Mouse (Mus musculus) kidney, postnatal 0 days (tissue): ENCODE results near the gene Slc26a11. TPM values are rescaled to one million over a fixed set of nuclear protein-coding genes. Genes with fewer than 3 reads are reported as not detected.

ENCODE experiments used
- ATAC-seq: fragments of 200-750 bp; cut with Nextera tagmentation; replicated peaks from 2 replicates; pipeline ENCODE4 v1.8.0; 2017; ENCODE audit warnings: low read depth, moderate number of reproducible peaks, moderate TSS enrichment, moderate library complexity; ENCODE audit not compliant: low FRiP score
- DNase-seq: peaks from one replicate; pipeline ENCODE4 v3.0.0-alpha.2; 2016; ENCODE audit warnings: low spot score
- H3K27ac ChIP-seq: fragments of 300-500 bp; sonication (generic); 2 replicates; pipeline ENCODE4 v1.5.1; 2014; ENCODE audit warnings: mild to moderate bottlenecking
- H3K27me3 ChIP-seq: fragments of 300-500 bp; sonication (generic); 2 replicates; pipeline ENCODE4 v1.6.1; 2014; ENCODE audit warnings: low read length, mixed read lengths; ENCODE audit not compliant: insufficient read depth
- H3K36me3 ChIP-seq: fragments of 300-500 bp; sonication (generic); 2 replicates; pipeline ENCODE4 v1.6.1; 2014; ENCODE audit warnings: low read length, mixed read lengths; ENCODE audit not compliant: insufficient read depth
- H3K4me1 ChIP-seq: fragments of 300-500 bp; sonication (generic); replicated peaks from 2 replicates; pipeline ENCODE4 v1.6.1; 2014; ENCODE audit warnings: antibody characterized with exemption, low read length, mixed read lengths; ENCODE audit not compliant: insufficient read depth
- H3K4me2 ChIP-seq: fragments of 300-500 bp; sonication (generic); 2 replicates; pipeline ENCODE4 v1.6.1; 2014; ENCODE audit warnings: mild to moderate bottlenecking, low read length, moderate library complexity, mixed read lengths
- H3K4me3 ChIP-seq: fragments of 300-500 bp; sonication (generic); replicated peaks from 2 replicates; pipeline ENCODE4 v1.5.1; 2014; ENCODE audit warnings: low read depth, low read length
- H3K9ac ChIP-seq: fragments of 300-500 bp; sonication (generic); 2 replicates; pipeline ENCODE4 v1.6.1; 2014; ENCODE audit warnings: low read depth, low read length
- H3K9me3 ChIP-seq: fragments of 300-500 bp; sonication (generic); replicated peaks from 2 replicates; pipeline ENCODE4 v1.6.1; 2016; ENCODE audit warnings: low read length, inconsistent platforms, mixed read lengths
- CTCF ChIP-seq: IDR thresholded peaks from 2 replicates; pipeline ENCODE4 v1.5.1; 2016; ENCODE audit warnings: antibody characterized with exemption, low read depth, mild to moderate bottlenecking, moderate library complexity
- WGBS: fragments of 180-500 bp; shearing (Covaris S2); extraction: QIAGEN DNeasy Blood & Tissue Kit; methylation state at CpG from one replicate; pipeline ENCODE4 v1.1.7; 2014; 5-methylcytosine and 5-hydroxymethylcytosine counted together
- polyA plus RNA-seq: library from polyadenylated mRNA; unstranded; fragments of >200 nt; fragmentation: Nextera tagmentation; extraction: Ambion mirVana; gene quantifications from 2 replicates; pipeline ENCODE4 v1.2.1, GENCODE M21; 2015

Gene Slc26a11
- polyA plus RNA-seq, 1 experiment from 2014 or later = 8.0 TPM

DNA sequence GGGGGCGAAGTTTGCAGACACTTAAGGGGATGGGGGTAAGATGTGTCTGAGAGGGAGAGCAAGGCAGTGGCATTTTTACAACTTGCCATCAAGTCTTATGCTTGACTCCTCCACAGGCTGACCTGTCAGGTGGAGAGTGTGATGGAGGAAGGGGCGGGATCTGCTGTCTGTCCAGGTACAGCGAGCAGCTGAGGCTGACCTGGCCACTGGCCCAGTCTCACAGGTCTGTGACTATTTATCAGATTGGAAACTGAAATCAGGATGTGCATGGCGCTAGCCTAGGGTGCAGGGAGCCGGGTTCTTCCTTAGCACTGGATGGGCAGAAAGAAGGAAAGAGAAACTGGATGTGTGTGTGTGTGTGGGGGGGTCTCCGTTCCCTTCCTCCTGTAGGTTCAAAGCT, 38.9 kb downstream of the Slc26a11 start:
- Histone ChIP-seq H3K4me3 (peak overlapping the region; percentile 59), H3K36me3 (no peaks in the 10 kb centered on the region), H3K9me3 (no peaks in the 10 kb centered on the region), H3K9ac (no peak overlapping the region), H3K4me2 (peak overlapping the region; percentile 76), H3K4me1 (peaks cover 12% of the 10 kb centered on the region), H3K27ac (no peak overlapping the region), H3K27me3 (no peaks in the 10 kb centered on the region)
- 41% methylated on average over 6 of the region's 6 CpGs for WGBS
- no peak for ATAC-seq
- no peak for DNase-seq
- TF ChIP-seq CTCF = no peak

DNA sequence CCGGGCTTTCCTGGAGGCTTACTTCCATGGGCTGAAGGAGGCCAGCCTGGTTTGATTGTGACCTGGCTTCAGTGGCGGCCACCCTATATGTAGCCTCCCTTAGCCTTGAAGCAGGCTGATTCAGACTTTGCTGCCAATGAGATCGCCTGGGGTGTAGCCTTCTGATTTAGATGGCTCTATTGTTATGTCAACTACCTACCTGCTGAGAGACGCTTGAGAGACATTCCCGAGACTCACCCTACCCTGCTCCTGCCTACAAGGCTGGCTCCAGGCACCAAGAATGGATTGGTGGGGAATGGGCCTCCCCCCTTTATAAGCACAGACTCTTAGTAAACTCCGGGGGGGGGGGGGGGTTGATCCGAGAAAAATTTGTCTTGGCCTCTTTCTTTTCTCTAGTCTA, 40.0 kb downstream of the Slc26a11 start:
- no peak for ATAC-seq
- no peak overlapping the region for H3K9ac ChIP-seq
- no peak for TF ChIP-seq CTCF

DNA sequence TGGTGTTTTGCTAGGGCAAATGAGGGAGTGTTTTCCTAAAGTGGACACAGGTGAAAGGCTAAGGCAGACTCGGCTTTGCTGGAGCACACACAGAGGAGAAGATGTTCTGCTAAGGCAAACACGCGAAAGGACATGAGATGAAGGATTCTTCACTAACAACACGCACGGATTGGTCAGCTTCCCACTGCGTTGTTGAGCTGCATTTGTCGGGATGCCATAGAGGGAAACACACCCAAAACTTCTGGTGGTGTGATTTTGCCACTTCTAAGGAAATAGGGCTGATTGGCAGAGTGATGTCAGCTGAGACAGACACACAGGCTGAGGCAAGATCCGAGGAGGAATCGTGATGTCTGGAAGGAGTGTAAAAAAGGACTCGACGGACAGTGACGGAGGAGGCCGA, 40.6 kb downstream of the Slc26a11 start:
- no peak overlapping the region for H3K4me3 ChIP-seq
- no peak for TF ChIP-seq CTCF
- DNase-seq (no peak), ATAC-seq (no peak)
- H3K36me3 ChIP-seq = no peaks in the 10 kb centered on the region
- no peak overlapping the region for H3K27ac ChIP-seq
- H3K4me2 ChIP-seq = 0 out of 2 replicates have a peak overlapping the region, but pooled peaks have one; percentile 76
- no peak overlapping the region for H3K9ac ChIP-seq
- H3K9me3 ChIP-seq = no peaks in the 10 kb centered on the region
- no peaks in the 10 kb centered on the region for H3K27me3 ChIP-seq
- 41% methylated on average over 13 of the region's 13 CpGs for WGBS
- H3K4me1 ChIP-seq = peaks cover 12% of the 10 kb centered on the region

More for the DNA sequence above, 40.0 kb downstream of the Slc26a11 start:
- H3K4me1 ChIP-seq = peaks cover 12% of the 10 kb centered on the region
- H3K9me3 ChIP-seq = no peaks in the 10 kb centered on the region
- H3K4me2 ChIP-seq = peak overlapping the region; percentile 76
- no peak overlapping the region for H3K27ac ChIP-seq
- no peaks in the 10 kb centered on the region for H3K27me3 ChIP-seq
- no peaks in the 10 kb centered on the region for H3K36me3 ChIP-seq
- DNase-seq = no peak
- 32% methylated on average over 7 of the region's 7 CpGs for WGBS
- H3K4me3 ChIP-seq = no peak overlapping the region

DNA sequence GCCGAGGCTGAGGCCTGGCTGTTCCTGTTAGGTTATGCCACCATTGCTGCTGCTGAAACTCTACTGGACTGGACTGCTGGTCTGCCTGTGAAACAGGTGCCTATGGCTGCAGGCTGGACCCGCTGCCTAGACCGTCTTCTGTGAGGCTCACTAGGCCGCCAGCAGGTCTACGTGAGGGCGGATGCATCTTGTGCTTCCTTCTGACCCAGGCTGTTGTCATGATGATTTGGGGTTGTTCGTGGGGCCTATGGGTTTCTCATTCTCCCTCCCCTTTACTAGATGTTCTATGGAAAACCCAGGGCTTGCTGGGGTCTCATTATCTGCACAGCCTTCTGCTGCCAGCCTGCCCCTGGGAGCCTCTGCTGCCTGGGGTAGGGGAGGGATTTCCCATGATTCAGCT, 41.1 kb downstream of the Slc26a11 start:
- H3K9ac ChIP-seq = 0 out of 2 replicates have a peak overlapping the region, but pooled peaks have one; percentile 13
- DNase-seq (no peak), ATAC-seq (no peak)
- H3K36me3 ChIP-seq = no peaks in the 10 kb centered on the region
- no peaks in the 10 kb centered on the region for H3K9me3 ChIP-seq
- no peaks in the 10 kb centered on the region for H3K27me3 ChIP-seq
- TF ChIP-seq CTCF = no peak
- H3K27ac ChIP-seq = no peak overlapping the region
- peaks cover 12% of the 10 kb centered on the region for H3K4me1 ChIP-seq
- no peak overlapping the region for H3K4me3 ChIP-seq
- WGBS = 73% methylated on average over 7 of the region's 7 CpGs
- H3K4me2 ChIP-seq = no peak overlapping the region

DNA sequence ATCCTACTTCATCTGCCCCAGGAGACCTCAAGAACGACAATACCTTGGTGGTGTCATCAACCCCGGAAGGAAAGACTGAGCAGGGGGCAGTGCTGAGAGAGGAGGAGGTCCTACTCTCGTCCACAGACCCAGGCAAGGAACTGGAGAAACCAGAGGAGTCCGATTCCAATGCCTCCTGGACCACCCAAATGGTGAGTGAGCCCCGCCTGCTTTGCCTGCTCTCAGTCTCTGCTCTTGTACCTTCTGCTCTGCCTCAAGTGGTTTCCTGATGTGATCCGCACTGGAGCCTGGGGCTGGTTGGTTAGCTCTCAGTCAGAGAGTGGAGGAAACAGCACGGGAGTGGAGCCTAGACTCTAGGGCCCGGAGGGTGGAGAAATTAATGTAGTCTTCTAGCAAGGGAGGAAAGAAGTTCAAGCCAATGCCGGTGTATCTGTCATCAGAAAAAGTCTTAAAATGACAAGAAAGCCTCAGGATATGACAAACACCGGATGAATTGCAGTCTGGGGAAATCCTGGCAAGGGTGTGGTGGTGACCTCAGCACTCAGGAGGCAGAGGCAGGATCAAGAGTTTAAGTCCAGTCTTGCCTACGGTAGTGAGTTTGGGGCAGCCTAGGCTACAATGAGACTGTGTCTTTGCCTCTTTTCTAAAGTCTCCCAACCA, 47.3 kb downstream of the Slc26a11 start:
- Histone ChIP-seq H3K27me3 (no peaks in the 10 kb centered on the region), H3K4me3 (no peak overlapping the region), H3K27ac (no peak overlapping the region), H3K9me3 (no peaks in the 10 kb centered on the region), H3K4me1 (no peaks in the 10 kb centered on the region), H3K36me3 (peaks cover 22% of the 10 kb centered on the region; the same call in 1 of the 2 replicates), H3K4me2 (no peak overlapping the region), H3K9ac (no peak overlapping the region)
- DNase-seq (no peak), ATAC-seq (no peak)
- WGBS = 48% methylated on average over 11 of the region's 11 CpGs
- no peak for TF ChIP-seq CTCF

DNA sequence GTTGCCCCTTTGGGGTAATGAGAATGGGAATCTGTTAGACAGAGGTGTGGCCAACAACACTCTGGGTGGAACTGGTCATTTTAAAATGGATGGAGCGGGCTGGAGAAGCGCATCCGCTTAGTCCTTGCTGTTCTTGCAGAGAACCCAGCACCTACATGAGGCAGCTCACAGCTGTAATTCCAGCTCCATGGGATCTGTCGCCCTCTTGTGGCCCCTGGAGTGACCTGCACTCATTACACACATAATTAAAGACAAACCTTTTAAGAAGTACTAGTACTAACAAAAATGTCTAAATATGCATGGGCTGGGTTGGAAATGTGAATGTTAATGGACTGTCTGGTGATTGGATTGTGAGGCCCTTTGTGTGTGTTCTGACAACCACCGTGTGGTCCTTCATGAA, 49.3 kb downstream of the Slc26a11 start:
- no peaks in the 10 kb centered on the region for H3K4me1 ChIP-seq
- H3K9ac ChIP-seq = no peak overlapping the region
- H3K36me3 ChIP-seq = peaks cover 34% of the 10 kb centered on the region
- H3K27ac ChIP-seq = no peak overlapping the region
- H3K4me3 ChIP-seq = no peak overlapping the region
- H3K4me2 ChIP-seq = no peak overlapping the region
- 64% methylated on average over 5 of the region's 5 CpGs for WGBS
- TF ChIP-seq CTCF = peak; percentile 89
- no peaks in the 10 kb centered on the region for H3K27me3 ChIP-seq
- no peak for ATAC-seq
- no peaks in the 10 kb centered on the region for H3K9me3 ChIP-seq
- peak; percentile 54 for DNase-seq

DNA sequence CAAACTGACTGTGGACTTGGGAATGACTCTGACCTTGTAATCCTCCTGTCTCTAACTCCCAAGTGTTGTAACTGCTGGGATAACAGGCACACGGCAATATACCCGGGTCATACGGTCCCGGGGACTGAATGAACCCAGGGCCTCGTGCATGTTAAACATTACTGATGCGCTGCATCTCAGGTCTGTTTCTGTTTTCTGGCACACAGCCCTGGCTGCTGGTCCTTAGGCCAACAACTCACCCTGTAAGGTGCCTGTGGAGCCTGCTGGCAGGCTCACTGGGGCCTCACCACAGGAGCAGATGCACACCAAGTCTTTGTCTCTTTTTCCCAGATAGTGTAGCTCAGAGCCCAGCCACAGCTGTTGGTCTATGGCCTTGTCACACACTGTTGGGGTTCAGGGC, 52.0 kb downstream of the Slc26a11 start:
- Histone ChIP-seq H3K9me3 (no peaks in the 10 kb centered on the region), H3K4me1 (no peaks in the 10 kb centered on the region), H3K36me3 (peaks cover 56% of the 10 kb centered on the region), H3K27ac (no peak overlapping the region), H3K4me2 (no peak overlapping the region), H3K4me3 (no peak overlapping the region), H3K27me3 (no peaks in the 10 kb centered on the region), H3K9ac (no peak overlapping the region)
- ATAC-seq = no peak
- DNase-seq = no peak
- TF ChIP-seq CTCF = no peak
- 89% methylated on average over 6 of the region's 6 CpGs for WGBS
